Mouse (Mus musculus): ENCODE measurements at regions not wholly inside any gene's neighbourhood (a gene's known extent, or its start where the extent isn't known, plus 50 kb on each side); places are given as distances from the start of the nearest gene placed in this dataset.

DNA sequence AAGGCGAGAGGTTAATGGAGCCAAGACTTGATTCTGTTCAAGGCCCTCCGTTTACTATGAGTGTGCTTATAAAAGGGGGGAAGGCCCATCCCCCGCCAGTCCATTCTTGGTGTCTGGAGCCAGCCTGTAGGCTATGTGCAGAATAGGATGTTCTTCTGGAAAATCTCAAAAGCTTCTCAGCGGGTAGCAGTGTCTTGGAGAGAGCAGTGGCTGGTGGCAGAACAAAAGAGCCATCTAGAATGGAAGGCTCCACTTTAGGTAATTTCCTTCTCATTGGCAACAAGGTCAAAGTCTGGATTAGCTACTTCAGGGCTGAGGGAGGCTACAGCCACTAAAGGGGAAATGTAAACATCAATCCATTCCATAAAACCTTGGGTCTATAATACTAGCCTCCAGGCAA lies 1150.8 kb upstream of the Ptprd start:
- H3K4me2 ChIP-seq = no peak overlapping the region
- H3K27ac ChIP-seq = no peak overlapping the region
- ATAC-seq (ENCODE audit: low FRiP score) = no peak
- H3K4me3 ChIP-seq = no peak overlapping the region
- no peak overlapping the region for H3K9ac ChIP-seq
- H3K4me1 ChIP-seq (replicated peaks) = no peaks in the 10 kb centered on the region
- no peaks in the 10 kb centered on the region for H3K9me3 ChIP-seq
- no peaks in the 10 kb centered on the region for H3K36me3 ChIP-seq
- no peaks in the 10 kb centered on the region for H3K27me3 ChIP-seq
- 83% methylated on average over 4 of the region's 4 CpGs for WGBS

- H3K36me3 ChIP-seq = no peaks in the 10 kb centered on the region
- no peak overlapping the region for H3K4me3 ChIP-seq
- H3K9ac ChIP-seq = no peak overlapping the region
- no peaks in the 10 kb centered on the region for H3K4me1 ChIP-seq (replicated peaks)
- H3K27me3 ChIP-seq = no peaks in the 10 kb centered on the region
- WGBS = 94% methylated on average over 1 of the region's 1 CpGs
- no peak overlapping the region for H3K4me2 ChIP-seq
- no peak for ATAC-seq (ENCODE audit: low FRiP score)
- no peak overlapping the region for H3K27ac ChIP-seq
- H3K9me3 ChIP-seq = no peaks in the 10 kb centered on the region
These were observed 1146.0 kb upstream of the Ptprd start for GRCm38 (mm10) chr4:79357720-79358119.

- H3K9me3 ChIP-seq = no peaks in the 10 kb centered on the region
- H3K4me2 ChIP-seq = no peak overlapping the region
- ATAC-seq (ENCODE audit: low FRiP score) = no peak
- no peaks in the 10 kb centered on the region for H3K4me1 ChIP-seq (replicated peaks)
- WGBS = 66% methylated on average over 3 of the region's 3 CpGs
- no peaks in the 10 kb centered on the region for H3K36me3 ChIP-seq
- no peak overlapping the region for H3K4me3 ChIP-seq
- no peak overlapping the region for H3K9ac ChIP-seq
- H3K27ac ChIP-seq = no peak overlapping the region
- H3K27me3 ChIP-seq = no peaks in the 10 kb centered on the region
These were observed 1098.3 kb upstream of the Ptprd start for GRCm38 (mm10) chr4:79309890-79310727.

DNA sequence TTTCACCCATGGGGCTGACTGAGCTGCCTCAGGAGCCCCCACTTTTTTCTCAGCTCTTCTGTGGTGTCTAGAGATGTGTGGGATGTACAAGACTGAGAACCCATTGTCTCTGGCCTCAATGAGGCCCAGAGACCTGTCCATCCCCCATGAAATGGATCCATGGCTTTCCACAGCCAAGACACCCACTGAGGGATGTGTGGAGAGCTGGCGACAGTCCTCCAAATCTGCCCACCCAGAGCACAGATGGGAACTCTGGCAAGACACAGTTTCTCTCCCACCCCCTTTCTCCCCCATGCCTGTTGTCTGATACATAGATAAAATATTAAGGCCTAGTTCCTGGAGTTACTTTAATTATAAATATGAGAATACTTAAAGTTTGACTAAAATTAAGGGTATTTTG lies 1079.3 kb upstream of the Ptprd start:
- H3K4me3 ChIP-seq = no peak overlapping the region
- H3K4me2 ChIP-seq = no peak overlapping the region
- no peak overlapping the region for H3K27ac ChIP-seq
- H3K9ac ChIP-seq = no peak overlapping the region
- H3K27me3 ChIP-seq = no peaks in the 10 kb centered on the region
- no peak for ATAC-seq (ENCODE audit: low FRiP score)
- H3K4me1 ChIP-seq (replicated peaks) = no peaks in the 10 kb centered on the region
- no peaks in the 10 kb centered on the region for H3K9me3 ChIP-seq
- H3K36me3 ChIP-seq = no peaks in the 10 kb centered on the region
- 84% methylated on average over 1 of the region's 1 CpGs for WGBS

DNA sequence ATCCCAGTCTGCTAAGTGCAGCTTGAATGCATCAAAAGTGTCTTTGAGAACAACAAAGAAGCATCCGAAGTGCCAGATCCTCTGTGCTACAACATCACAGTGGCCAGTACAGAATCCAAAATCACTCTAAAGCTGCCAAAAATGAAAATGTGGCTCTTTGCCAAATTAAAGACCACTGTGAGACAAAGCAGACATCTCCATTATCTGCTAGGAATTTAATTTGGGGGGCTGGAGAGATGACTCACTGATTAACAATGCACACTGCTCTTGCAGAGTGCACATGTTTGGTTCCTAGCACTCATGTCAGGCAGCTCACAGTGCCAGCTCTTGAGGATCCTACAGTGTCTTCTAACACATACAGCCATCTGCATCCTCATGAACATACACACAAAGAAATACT lies 1053.3 kb upstream of the Ptprd start:
- Histone ChIP-seq H3K9me3 (no peaks in the 10 kb centered on the region), H3K27ac (no peak overlapping the region), H3K9ac (no peak overlapping the region), H3K4me2 (no peak overlapping the region), H3K4me1 (replicated peaks) (no peaks in the 10 kb centered on the region), H3K36me3 (no peaks in the 10 kb centered on the region), H3K4me3 (no peak overlapping the region), H3K27me3 (no peaks in the 10 kb centered on the region)
- WGBS = 79% methylated on average over 1 of the region's 1 CpGs
- peak; percentile 52; the same call in 1 of the 2 replicates for ATAC-seq (ENCODE audit: low FRiP score)

DNA sequence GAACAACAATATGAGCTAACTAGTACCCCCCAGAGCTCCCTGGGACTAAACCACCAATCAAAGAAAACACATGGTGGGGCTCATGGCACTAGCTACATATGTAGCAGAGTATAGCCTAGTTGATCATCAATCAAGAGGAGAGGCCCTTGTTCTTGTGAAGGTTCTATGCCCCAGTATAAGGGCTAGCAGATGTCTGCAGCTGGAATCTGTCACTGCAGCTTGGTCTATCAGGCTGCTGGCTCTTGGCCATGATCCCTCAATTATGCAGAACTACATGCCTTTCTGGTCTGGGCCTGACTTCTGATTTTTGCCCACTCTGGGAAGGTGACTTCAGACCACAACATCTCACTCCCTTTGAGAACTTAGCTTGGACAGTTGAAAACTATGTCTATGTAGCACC lies 1031.4 kb upstream of the Ptprd start:
- no peak overlapping the region for H3K27ac ChIP-seq
- H3K9me3 ChIP-seq = no peaks in the 10 kb centered on the region
- no peaks in the 10 kb centered on the region for H3K27me3 ChIP-seq
- ATAC-seq (ENCODE audit: low FRiP score) = no peak
- H3K4me1 ChIP-seq (replicated peaks) = no peaks in the 10 kb centered on the region
- H3K36me3 ChIP-seq = no peaks in the 10 kb centered on the region
- no peak overlapping the region for H3K9ac ChIP-seq
- H3K4me3 ChIP-seq = no peak overlapping the region
- no peak overlapping the region for H3K4me2 ChIP-seq

DNA sequence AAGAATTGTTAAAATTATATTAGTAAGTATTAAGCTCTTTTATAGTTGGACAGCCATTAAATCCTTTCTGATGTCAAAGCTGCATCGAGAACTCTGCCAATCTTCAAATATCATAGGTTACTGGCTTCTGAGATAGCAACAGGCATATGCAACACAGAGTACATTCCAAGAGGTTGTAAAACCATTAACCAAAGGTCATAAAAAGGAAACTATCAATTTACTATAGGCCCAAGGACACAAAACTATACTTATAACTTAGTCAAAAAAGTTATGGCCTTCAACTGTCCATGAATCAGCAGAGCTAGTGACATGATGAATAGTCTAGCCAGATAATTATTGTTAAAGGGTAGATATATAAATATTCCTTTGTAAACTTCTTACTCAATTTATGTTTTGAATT lies 1029.9 kb upstream of the Ptprd start:
- H3K4me3 ChIP-seq = no peak overlapping the region
- no peaks in the 10 kb centered on the region for H3K9me3 ChIP-seq
- H3K4me2 ChIP-seq = no peak overlapping the region
- H3K27ac ChIP-seq = no peak overlapping the region
- H3K9ac ChIP-seq = no peak overlapping the region
- no peaks in the 10 kb centered on the region for H3K27me3 ChIP-seq
- 93% methylated on average over 1 of the region's 1 CpGs for WGBS
- no peaks in the 10 kb centered on the region for H3K4me1 ChIP-seq (replicated peaks)
- ATAC-seq (ENCODE audit: low FRiP score) = no peak
- no peaks in the 10 kb centered on the region for H3K36me3 ChIP-seq

GRCm38 (mm10) chr4:79224101-79224734 lies 1012.5 kb upstream of the Ptprd start:
- no peak for ATAC-seq (ENCODE audit: low FRiP score)
- 50% methylated on average over 1 of the region's 1 CpGs for WGBS
- H3K9me3 ChIP-seq = peaks cover 13% of the 10 kb centered on the region; the same call in 1 of the 2 replicates

More at GRCm38 (mm10) chr4:79224101-79224734, 1012.5 kb upstream of the Ptprd start:
- Histone ChIP-seq H3K4me2 (no peak overlapping the region), H3K4me3 (no peak overlapping the region), H3K27me3 (no peaks in the 10 kb centered on the region), H3K27ac (no peak overlapping the region), H3K36me3 (no peaks in the 10 kb centered on the region), H3K9ac (no peak overlapping the region), H3K4me1 (replicated peaks) (no peaks in the 10 kb centered on the region)
